ENCODE assay signal across 26 mouse cellular contexts in genomic region chr1:140225221-140225620, GRCm38 (mm10). TPM values are rescaled to one million over a fixed set of nuclear protein-coding genes. Genes with fewer than 3 reads are reported as not detected.
DNase-seq lines count a peak whose midpoint lies in the region; ATAC-seq and TF ChIP-seq lines count a peak whose summit lies in the region.
"Had no signal": no experiment of that assay in that cellular context is flagged by ENCODE, and none has a peak within 500 bp of the region (broad histone marks: within the 10 kb centered on the region; RNA-seq: fewer than 3 reads in every experiment).

No protein-coding gene starts in this region.

- no peak overlapping the region for H3K4me2 ChIP-seq in hindbrain, embryonic 11.5 days (replicated peaks; ENCODE audit: low read depth, low read length)
- no peak overlapping the region for H3K4me2 ChIP-seq in hindbrain, embryonic 13.5 days
- no peak overlapping the region for H3K4me2 ChIP-seq in liver, embryonic 11.5 days
- H3K4me2 ChIP-seq in liver, postnatal 0 days (ENCODE audit: low read depth, low read length), result no peak overlapping the region
- H3K4me2 ChIP-seq: heart, embryonic 13.5 days; limb, embryonic 13.5 days; lung, embryonic 14.5 days; neural tube, embryonic 15.5 days had no signal

- no peaks in the 10 kb centered on the region for H3K9me3 ChIP-seq in hindbrain, embryonic 11.5 days (ENCODE audit: control insufficient read depth, low read length)
- no peaks in the 10 kb centered on the region for H3K9me3 ChIP-seq in hindbrain, embryonic 13.5 days
- H3K9me3 ChIP-seq in liver, embryonic 11.5 days (ENCODE audit: control insufficient read depth, low read length), result no peaks in the 10 kb centered on the region
- no peaks in the 10 kb centered on the region for H3K9me3 ChIP-seq in liver, postnatal 0 days (ENCODE audit: low read length)
- H3K9me3 ChIP-seq in ES-Bruce4 (replicated peaks; ENCODE audit: control insufficient read depth, insufficient read depth, low read length, poor library complexity, severe bottlenecking), result no peaks in the 10 kb centered on the region
- H3K9me3 ChIP-seq: heart, embryonic 13.5 days; limb, embryonic 13.5 days; neural tube, embryonic 15.5 days had no signal

- TF ChIP-seq CTCF in liver, postnatal 0 days (IDR thresholded peaks at IDR 0.05; ENCODE audit: low read depth), result no peak
- no peak for TF ChIP-seq CTCF in ES-Bruce4 (IDR thresholded peaks at IDR 0.05; ENCODE audit: low read depth, low read length)

- H3K4me3 ChIP-seq in hindbrain, embryonic 11.5 days (ENCODE audit: low read depth, low read length), result no peak overlapping the region
- H3K4me3 ChIP-seq in hindbrain, embryonic 13.5 days, result no peak overlapping the region
- H3K4me3 ChIP-seq in liver, embryonic 11.5 days (ENCODE audit: low read depth, low read length), result no peak overlapping the region
- H3K4me3 ChIP-seq in liver, postnatal 0 days (ENCODE audit: low read depth, low read length), result no peak overlapping the region
- H3K4me3 ChIP-seq in ES-Bruce4 (ENCODE audit: low read depth, low read length), result no peak overlapping the region
- H3K4me3 ChIP-seq: heart, embryonic 13.5 days; limb, embryonic 13.5 days; neural tube, embryonic 15.5 days had no signal

- no peak overlapping the region for H3K27ac ChIP-seq in hindbrain, embryonic 11.5 days (ENCODE audit: low read depth, low read length)
- H3K27ac ChIP-seq in hindbrain, embryonic 13.5 days, result no peak overlapping the region
- no peak overlapping the region for H3K27ac ChIP-seq in liver, embryonic 11.5 days (ENCODE audit: low read depth, low read length)
- no peak overlapping the region for H3K27ac ChIP-seq in liver, postnatal 0 days (ENCODE audit: low read depth)
- H3K27ac ChIP-seq in ES-Bruce4 (ENCODE audit: insufficient read depth, low read length), result peak overlapping the region; percentile 31; the same call in 1 of the 2 replicates
- H3K27ac ChIP-seq: heart, embryonic 13.5 days; limb, embryonic 13.5 days; liver, embryonic 14.5 days; neural tube, embryonic 15.5 days had no signal

- 44% methylated on average over 3 of the region's 3 CpGs for WGBS in hindbrain, embryonic 11.5 days
- WGBS in hindbrain, embryonic 13.5 days, result 71% methylated on average over 3 of the region's 3 CpGs
- WGBS in liver, embryonic 11.5 days, result 58% methylated on average over 2 of the region's 3 CpGs
- 39% methylated on average over 2 of the region's 3 CpGs for WGBS in liver, postnatal 0 days (ENCODE audit: insufficient replicate concordance)

- no peaks in the 10 kb centered on the region for H3K36me3 ChIP-seq in hindbrain, embryonic 11.5 days (ENCODE audit: control insufficient read depth, insufficient read depth, low read length)
- no peaks in the 10 kb centered on the region for H3K36me3 ChIP-seq in hindbrain, embryonic 13.5 days
- H3K36me3 ChIP-seq in liver, embryonic 11.5 days (ENCODE audit: control insufficient read depth, insufficient read depth, low read length), result no peaks in the 10 kb centered on the region
- H3K36me3 ChIP-seq in liver, postnatal 0 days (replicated peaks; ENCODE audit: insufficient read depth, low read length), result no peaks in the 10 kb centered on the region
- H3K36me3 ChIP-seq in ES-Bruce4 (ENCODE audit: control insufficient read depth, insufficient read depth, low read length, poor library complexity, severe bottlenecking), result no peaks in the 10 kb centered on the region
- H3K36me3 ChIP-seq: heart, embryonic 13.5 days; limb, embryonic 13.5 days; neural tube, embryonic 15.5 days had no signal

- no peak for TF ChIP-seq POLR2A in ES-Bruce4 (IDR thresholded peaks at IDR 0.05; ENCODE audit: insufficient read depth, low read length)

- H3K9ac ChIP-seq in hindbrain, embryonic 11.5 days (ENCODE audit: low read depth, low read length), result no peak overlapping the region
- H3K9ac ChIP-seq in hindbrain, embryonic 13.5 days, result no peak overlapping the region
- H3K9ac ChIP-seq in liver, embryonic 11.5 days (ENCODE audit: low read depth, low read length), result no peak overlapping the region
- no peak overlapping the region for H3K9ac ChIP-seq in liver, postnatal 0 days (replicated peaks)
- H3K9ac ChIP-seq in ES-Bruce4 (ENCODE audit: low read depth, poor library complexity, severe bottlenecking), result no peak overlapping the region
- H3K9ac ChIP-seq: heart, embryonic 13.5 days; limb, embryonic 13.5 days; liver, embryonic 14.5 days; lung, embryonic 14.5 days; neural tube, embryonic 15.5 days had no signal

- no peaks in the 10 kb centered on the region for H3K27me3 ChIP-seq in hindbrain, embryonic 11.5 days (ENCODE audit: control insufficient read depth, insufficient read depth, low read length)
- no peaks in the 10 kb centered on the region for H3K27me3 ChIP-seq in hindbrain, embryonic 13.5 days
- H3K27me3 ChIP-seq in liver, embryonic 11.5 days (replicated peaks; ENCODE audit: control insufficient read depth, insufficient read depth, low read length), result no peaks in the 10 kb centered on the region
- H3K27me3 ChIP-seq in liver, postnatal 0 days (ENCODE audit: insufficient read depth, low read length), result no peaks in the 10 kb centered on the region
- no peaks in the 10 kb centered on the region for H3K27me3 ChIP-seq in ES-Bruce4 (ENCODE audit: control insufficient read depth, insufficient read depth, low read length, poor library complexity, severe bottlenecking)
- H3K27me3 ChIP-seq: heart, embryonic 13.5 days; limb, embryonic 13.5 days; neural tube, embryonic 15.5 days had no signal

- no peak for TF ChIP-seq EP300 in liver, postnatal 0 days (IDR thresholded peaks at IDR 0.05; ENCODE audit: low read depth)
- peak; percentile 91 for TF ChIP-seq EP300 in ES-Bruce4 (IDR thresholded peaks at IDR 0.05; ENCODE audit: insufficient read depth, low read depth, low read length)

- peak; percentile 23; the same call in 1 of the 2 replicates for ATAC-seq in hindbrain, embryonic 11.5 days (ENCODE audit: low FRiP score)
- ATAC-seq in hindbrain, embryonic 13.5 days (ENCODE audit: low FRiP score), result no peak
- ATAC-seq in liver, embryonic 11.5 days (replicated peaks; ENCODE audit: low FRiP score), result 0 out of 2 replicates have a peak, but pooled peaks have one; percentile 31
- ATAC-seq in liver, postnatal 0 days, result no peak
- ATAC-seq in frontal cortex, adult (ENCODE audit: low TSS enrichment), result no peak
- ATAC-seq: forebrain, embryonic 14.5 days had no signal

- no peaks in the 10 kb centered on the region for H3K4me1 ChIP-seq in hindbrain, embryonic 11.5 days (replicated peaks; ENCODE audit: control insufficient read depth, insufficient read depth, low read length)
- H3K4me1 ChIP-seq in hindbrain, embryonic 13.5 days (replicated peaks), result no peaks in the 10 kb centered on the region
- no peaks in the 10 kb centered on the region for H3K4me1 ChIP-seq in liver, embryonic 11.5 days (replicated peaks; ENCODE audit: control insufficient read depth, insufficient read depth, low read length)
- H3K4me1 ChIP-seq in liver, postnatal 0 days (ENCODE audit: insufficient read depth), result no peaks in the 10 kb centered on the region
- peaks cover 3% of the 10 kb centered on the region for H3K4me1 ChIP-seq in ES-Bruce4 (ENCODE audit: control insufficient read depth, insufficient read depth, low read length)
- H3K4me1 ChIP-seq: heart, embryonic 13.5 days; limb, embryonic 13.5 days; neural tube, embryonic 15.5 days had no signal

- no peak for DNase-seq in hindbrain, embryonic 11.5 days (ENCODE audit: low spot score)
- no peak for DNase-seq in liver, embryonic 11.5 days (ENCODE audit: low spot score)
- no peak for DNase-seq in liver, postnatal 0 days
- DNase-seq in ZHBTc4 (ENCODE audit: low read depth, low spot score), result peak; percentile 45
- no peak for DNase-seq in right cerebral cortex, postnatal 25 days
- DNase-seq: adrenal gland, postnatal 10 days; cerebellum, adult 8-10 months; cerebellum, postnatal 25 days; heart, postnatal 10 days; kidney, adult 8-10 months; kidney, postnatal 10 days; layer of hippocampus, adult 9-11 months; lung, embryonic 14.5 days; midbrain, embryonic 14.5 days; retina, postnatal 1 day; right cerebral cortex, postnatal 14 days; thymus, adult 2 months; thymus, postnatal 36 days had no signal

RNA-seq across cellular contexts. Expression of gene Kcnt2, which starts 20.7 kb away (rescaled TPM):
- polyA plus RNA-seq in hindbrain, embryonic 11.5 days (2014; fragmentation: Nextera tagmentation; extraction: Ambion mirVana), result 1.5 and 1.6 TPM in 2 replicates
- 2.0 and 2.1 TPM in 2 replicates for polyA plus RNA-seq in hindbrain, embryonic 13.5 days (2015; fragmentation: Nextera tagmentation; extraction: Ambion mirVana)
- polyA plus RNA-seq in liver, embryonic 11.5 days (2014; fragmentation: Nextera tagmentation; extraction: Ambion mirVana), result 0.17 and 0.49 TPM in 2 replicates
- polyA plus RNA-seq in liver, postnatal 0 days (2015; fragmentation: Nextera tagmentation; extraction: Ambion mirVana), result 0.12 and 0.19 TPM in 2 replicates
- 2.3 and 2.4 TPM in 2 replicates for polyA plus RNA-seq in ES-Bruce4 (2011; ENCODE audit: insufficient read depth, insufficient read length, low read depth, missing spikeins)

RNA-seq across cellular contexts. Expression of gene Cfh, which starts 41.7 kb away (rescaled TPM):
- polyA plus RNA-seq in hindbrain, embryonic 11.5 days (2014; fragmentation: Nextera tagmentation; extraction: Ambion mirVana), result 3.7 and 4.2 TPM in 2 replicates
- 12.4 and 13.6 TPM in 2 replicates for polyA plus RNA-seq in hindbrain, embryonic 13.5 days (2015; fragmentation: Nextera tagmentation; extraction: Ambion mirVana)
- 3.7 and 5.2 TPM in 2 replicates for polyA plus RNA-seq in liver, embryonic 11.5 days (2014; fragmentation: Nextera tagmentation; extraction: Ambion mirVana)
- polyA plus RNA-seq in liver, postnatal 0 days (2015; fragmentation: Nextera tagmentation; extraction: Ambion mirVana), result 118 and 119 TPM in 2 replicates
- 0.15 TPM in 1 of 2 replicates, not detected in the other for polyA plus RNA-seq in ES-Bruce4 (2011; ENCODE audit: insufficient read depth, insufficient read length, low read depth, missing spikeins)

Comparison
In these comparisons a context has a peak if more than half of its experiments do, and no peak if none do; other contexts are left out.
1. ATAC-seq: peak in hindbrain, embryonic 11.5 days (single experiment) and liver, embryonic 11.5 days (single experiment); none in hindbrain, embryonic 13.5 days (single experiment), liver, postnatal 0 days (single experiment) and frontal cortex, adult (single experiment).